Mouse (Mus musculus): ENCODE results near the gene Rgs8.

Rgs8 gene

GRCm38 (mm10) chr1:153741551-153742316, 88.9 kb downstream of the Rgs8 start:
- no peak for DNase-seq (ENCODE audit: low spot score)

- DNase-seq (ENCODE audit: low spot score), result peak; percentile 56
Observed at GRCm38 (mm10) chr1:153742374-153743155, 89.7 kb downstream of the Rgs8 start.

- no peak for DNase-seq (ENCODE audit: low spot score)
Observed at GRCm38 (mm10) chr1:153746119-153746670, 93.4 kb downstream of the Rgs8 start.

- peak; percentile 71 for DNase-seq (ENCODE audit: low spot score)
Observed at GRCm38 (mm10) chr1:153746728-153747127, 93.9 kb downstream of the Rgs8 start.

GRCm38 (mm10) chr1:153747861-153748530, 95.2 kb downstream of the Rgs8 start:
- no peak for DNase-seq (ENCODE audit: low spot score)

GRCm38 (mm10) chr1:153748549-153748948, 95.7 kb downstream of the Rgs8 start:
- peak; percentile 73 for DNase-seq (ENCODE audit: low spot score)

GRCm38 (mm10) chr1:153749211-153749801, 96.5 kb downstream of the Rgs8 start, which contains the start of gene Rnasel:
Rnasel (plus strand) TSS chr1:153749426.
- DNase-seq (ENCODE audit: low spot score), result peak; percentile 87
